Mouse (Mus musculus): ENCODE data around the gene Lingo1.

Lingo1 gene

GRCm38 (mm10) chr9:56635498-56636121 is 160.7 kb downstream of the Lingo1 start:
- DNase-seq (ENCODE audit: low read depth in 2 of 2, low spot score in 2 of 2), result no peak

DNA sequence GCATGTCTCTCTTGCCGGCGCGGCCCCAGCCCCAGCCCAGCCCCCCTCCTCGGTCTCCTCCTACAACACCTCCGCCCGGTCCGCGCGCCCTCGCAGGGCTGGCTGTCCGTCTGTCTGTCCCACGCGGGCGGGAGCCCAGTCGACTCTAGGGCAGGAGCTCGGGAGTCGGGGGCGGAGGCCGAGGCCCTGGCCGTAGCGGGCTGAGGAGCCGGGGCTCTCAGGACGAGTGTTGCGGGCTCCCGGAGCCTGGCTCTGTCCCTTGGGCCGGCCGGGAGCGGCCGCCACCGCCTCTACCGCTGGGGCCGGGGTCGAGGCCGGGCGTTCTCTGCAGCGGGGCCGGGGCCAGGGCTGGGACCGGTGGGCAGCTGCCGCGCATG is 161.2 kb downstream of the Lingo1 start:
- DNase-seq (ENCODE audit: low read depth in 2 of 2, low spot score in 2 of 2), result no peak

DNA sequence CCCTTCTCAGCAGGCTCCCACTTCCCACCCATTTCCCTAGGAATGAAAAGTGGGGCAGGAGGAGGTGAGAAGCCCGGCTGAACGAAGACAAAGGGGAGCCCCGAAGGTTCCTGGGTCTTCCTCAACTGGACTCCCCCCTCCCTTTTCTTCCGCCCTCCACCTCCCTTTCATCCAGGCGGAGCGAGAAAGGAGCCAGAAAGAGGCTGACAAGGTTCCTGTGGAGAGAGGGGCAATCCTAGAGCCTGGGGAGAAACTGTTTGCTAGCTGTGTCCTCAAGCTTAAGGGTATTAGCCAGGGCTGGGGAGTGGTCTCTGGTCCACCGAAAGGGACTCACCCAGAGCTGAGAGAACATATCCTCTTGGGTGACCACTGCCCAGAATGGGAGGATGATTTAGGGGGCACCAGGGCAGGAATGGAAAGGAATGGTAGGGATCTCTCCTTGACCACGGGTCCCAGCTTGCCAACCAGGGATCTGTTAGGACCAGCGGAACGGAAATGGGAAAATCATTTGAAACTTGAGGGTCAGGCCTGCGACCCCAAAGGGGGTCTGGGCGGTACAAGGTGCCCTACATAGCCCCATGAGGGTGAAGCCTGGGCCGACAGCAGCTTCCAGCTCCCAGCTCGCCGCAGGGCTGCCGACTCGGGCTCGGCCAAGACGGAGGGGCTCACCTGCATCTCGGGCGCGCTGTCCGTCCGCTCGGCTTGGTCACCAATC is 161.7 kb downstream of the Lingo1 start:
- no peak for DNase-seq (ENCODE audit: low read depth in 2 of 2, low spot score in 2 of 2)

- DNase-seq (ENCODE audit: low read depth in 2 of 2, low spot score in 2 of 2), result no peak
These were observed 162.6 kb downstream of the Lingo1 start for GRCm38 (mm10) chr9:56633449-56634225.

- DNase-seq (ENCODE audit: low read depth in 2 of 2, low spot score in 2 of 2), result no peak
These were observed 165.3 kb downstream of the Lingo1 start for GRCm38 (mm10) chr9:56630945-56631344.

- DNase-seq (ENCODE audit: low read depth in 2 of 2, low spot score in 2 of 2), result no peak
These were observed 166.4 kb downstream of the Lingo1 start for GRCm38 (mm10) chr9:56629674-56630397.

GRCm38 (mm10) chr9:56627295-56627694 is 169.0 kb downstream of the Lingo1 start:
- DNase-seq (ENCODE audit: low read depth in 2 of 2, low spot score in 2 of 2), result no peak

DNA sequence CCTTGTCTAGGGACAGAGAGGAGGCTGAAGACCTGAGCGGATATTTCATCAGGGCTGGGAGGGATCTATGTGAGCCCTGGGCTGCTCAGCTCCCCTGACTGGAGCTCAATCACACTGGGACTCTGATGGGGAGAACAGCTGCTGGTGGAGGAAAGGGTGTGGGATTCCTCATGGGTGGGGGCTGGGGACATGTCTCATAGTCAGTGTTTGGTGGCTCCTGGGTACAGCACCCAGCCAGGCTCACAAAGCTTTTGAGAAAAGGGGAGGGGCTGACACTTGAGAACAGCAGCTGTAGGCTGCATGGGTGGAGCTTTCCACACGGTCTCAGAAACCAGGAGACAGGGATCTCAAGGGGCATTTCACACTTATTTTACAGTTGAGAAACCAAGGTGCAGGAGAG is 171.3 kb downstream of the Lingo1 start:
- no peak for DNase-seq (ENCODE audit: low read depth in 2 of 2, low spot score in 2 of 2)

GRCm38 (mm10) chr9:56623361-56623760 is 172.9 kb downstream of the Lingo1 start:
- no peak for DNase-seq (ENCODE audit: low read depth in 2 of 2, low spot score in 2 of 2)

DNA sequence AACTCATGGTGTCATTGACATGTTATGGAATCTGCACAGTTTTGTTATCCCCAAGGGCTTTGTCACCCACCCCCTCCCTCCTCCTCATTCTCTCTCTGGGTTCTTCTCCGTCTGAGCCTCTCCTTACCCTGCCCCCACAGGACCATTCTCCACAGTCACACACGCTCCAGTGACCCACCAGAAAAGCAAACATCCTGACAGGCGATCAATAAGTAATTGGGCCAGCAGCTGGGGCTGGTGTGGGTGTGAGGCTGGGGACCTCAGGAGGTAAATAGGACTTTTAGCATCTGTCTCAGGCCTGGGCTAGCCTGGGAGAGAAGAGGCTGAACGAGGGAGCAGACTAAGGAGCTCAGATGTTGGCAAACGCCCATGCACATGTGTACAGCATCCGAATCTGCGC is 173.5 kb downstream of the Lingo1 start:
- DNase-seq (ENCODE audit: low read depth in 2 of 2, low spot score in 2 of 2), result no peak

GRCm38 (mm10) chr9:56620512-56621371 is 175.5 kb downstream of the Lingo1 start:
- DNase-seq (ENCODE audit: low read depth in 2 of 2, low spot score in 2 of 2), result no peak

GRCm38 (mm10) chr9:56619715-56620114 is 176.6 kb downstream of the Lingo1 start:
- DNase-seq (ENCODE audit: low read depth in 2 of 2, low spot score in 2 of 2), result no peak

DNA sequence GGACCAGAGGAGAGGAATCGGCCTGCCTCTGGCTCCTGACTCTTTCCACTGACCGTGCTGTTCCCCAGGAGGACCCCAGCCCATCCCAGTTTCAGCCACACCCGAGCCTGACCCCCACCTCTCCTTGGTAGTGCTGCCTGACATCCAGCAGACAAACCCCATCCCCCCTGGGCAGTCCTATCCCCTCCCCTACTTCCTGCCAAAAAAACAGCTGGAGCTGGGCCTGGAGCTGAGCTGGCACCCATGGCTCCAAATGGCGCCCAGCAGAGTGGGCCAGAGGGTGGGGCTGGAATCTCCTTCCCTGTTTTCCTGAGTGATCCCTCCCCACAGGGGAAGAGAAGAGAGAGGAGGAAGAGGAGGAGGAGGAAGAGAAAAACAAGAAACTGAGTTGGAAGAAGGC is 177.6 kb downstream of the Lingo1 start:
- no peak for DNase-seq (ENCODE audit: low read depth in 2 of 2, low spot score in 2 of 2)

GRCm38 (mm10) chr9:56616061-56616460 is 180.2 kb downstream of the Lingo1 start:
- no peak for DNase-seq (ENCODE audit: low read depth in 2 of 2, low spot score in 2 of 2)

- DNase-seq (ENCODE audit: low read depth in 2 of 2, low spot score in 2 of 2), result no peak
These were observed 183.5 kb downstream of the Lingo1 start for GRCm38 (mm10) chr9:56612798-56613183.

- DNase-seq (ENCODE audit: low read depth in 2 of 2, low spot score in 2 of 2), result no peak
These were observed 184.1 kb downstream of the Lingo1 start for GRCm38 (mm10) chr9:56611912-56612797.

- DNase-seq (ENCODE audit: low read depth in 2 of 2, low spot score in 2 of 2), result no peak
These were observed 185.3 kb downstream of the Lingo1 start for GRCm38 (mm10) chr9:56610955-56611354.

DNA sequence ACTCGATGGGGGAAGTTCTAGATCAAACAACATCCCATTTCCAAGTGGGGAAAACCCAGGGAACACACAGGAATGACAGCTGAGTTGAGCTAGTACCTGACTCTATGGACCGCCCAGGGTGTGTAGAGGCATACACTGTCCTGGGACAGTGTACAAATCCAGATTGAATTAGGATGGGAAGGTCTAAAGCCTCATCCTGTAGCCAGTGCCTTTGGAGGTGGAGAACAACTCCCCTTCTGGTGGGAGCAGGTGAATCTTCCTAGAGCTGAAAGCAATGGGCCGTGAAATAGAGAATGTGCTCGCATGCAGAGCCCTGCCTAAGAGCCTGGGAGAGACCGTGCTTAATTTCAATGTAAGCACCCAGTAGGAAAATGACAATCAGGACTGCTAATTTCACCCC is 185.8 kb downstream of the Lingo1 start:
- DNase-seq (ENCODE audit: low read depth in 2 of 2, low spot score in 2 of 2), result no peak

DNA sequence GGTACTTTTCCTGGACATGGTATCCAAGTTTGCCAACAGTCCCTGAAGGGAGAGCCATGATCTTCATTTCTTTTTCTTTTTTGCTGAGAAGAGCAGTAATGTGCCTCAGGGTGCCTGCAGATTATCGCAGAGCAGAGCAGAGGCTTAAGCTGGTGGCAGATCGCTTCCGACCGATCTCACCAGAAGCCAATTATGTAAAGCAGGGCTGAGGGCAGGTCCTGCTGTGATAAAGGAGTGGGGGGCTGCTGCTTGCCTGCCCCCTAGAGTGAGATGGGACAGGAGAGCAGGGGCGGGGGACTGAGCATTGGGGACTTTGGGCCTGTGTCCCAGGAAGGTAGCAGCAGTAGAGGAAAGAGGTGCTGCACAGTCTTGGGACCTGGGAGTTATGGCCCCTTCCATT is 186.8 kb downstream of the Lingo1 start:
- DNase-seq (ENCODE audit: low read depth in 2 of 2, low spot score in 2 of 2), result no peak

All from CD8-positive naive resting alpha-beta T cell, adult 2 months (primary cell).